Mouse (Mus musculus) brain, embryonic 14.5 days (tissue): ENCODE data around the gene Apon.

Experiments used
- CTCF ChIP-seq: fragments of 200-500 bp; IDR thresholded peaks from 2 replicates; pipeline ENCODE4 v1.5.1; 2012; ENCODE audit warnings: inconsistent platforms, mild to moderate bottlenecking, moderate library complexity, borderline replicate concordance; ENCODE audit not compliant: insufficient read depth, insufficient read length; ENCODE audit errors: extremely low read depth
- POLR2A ChIP-seq: fragments of 200-500 bp; IDR thresholded peaks from 2 replicates; pipeline ENCODE4 v1.6.1; 2012; ENCODE audit warnings: mild to moderate bottlenecking, inconsistent platforms, borderline replicate concordance; ENCODE audit not compliant: poor library complexity, insufficient read depth, insufficient read length, severe bottlenecking; ENCODE audit errors: extremely low read depth

GRCm38 (mm10) chr10:128236321-128236720 lies 17.6 kb upstream of the Apon start:
- no peak for TF ChIP-seq CTCF
- TF ChIP-seq POLR2A, result no peak
